Mouse (Mus musculus) MEL-GATA-1-ER (cell line): ENCODE data around the gene Them7.

ENCODE experiments used
- DNase-seq: peaks from one replicate; pipeline ENCODE4 v3.0.0-alpha.2; 2012; ENCODE audit warnings: low read depth; ENCODE audit errors: extremely low read depth

Gene Them7

DNA sequence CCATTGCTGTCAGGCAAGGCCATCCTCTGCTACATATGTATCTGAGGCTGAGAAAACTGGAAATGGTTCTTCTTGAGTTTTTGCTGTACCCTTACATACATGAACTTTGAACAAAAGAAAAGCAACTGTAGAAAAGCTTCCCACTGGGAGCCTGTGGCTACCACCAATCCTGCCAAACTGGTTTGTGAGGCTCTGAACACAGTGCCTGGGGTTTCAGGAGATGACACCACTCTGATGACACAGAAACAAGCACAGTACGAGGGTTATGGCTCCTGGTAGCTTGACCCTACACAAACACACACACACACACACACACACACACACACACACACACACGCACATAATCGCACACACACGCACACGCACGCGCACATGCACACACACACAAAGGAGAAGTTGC is 151.1 kb downstream of the Them7 start:
- no peak for DNase-seq

DNA sequence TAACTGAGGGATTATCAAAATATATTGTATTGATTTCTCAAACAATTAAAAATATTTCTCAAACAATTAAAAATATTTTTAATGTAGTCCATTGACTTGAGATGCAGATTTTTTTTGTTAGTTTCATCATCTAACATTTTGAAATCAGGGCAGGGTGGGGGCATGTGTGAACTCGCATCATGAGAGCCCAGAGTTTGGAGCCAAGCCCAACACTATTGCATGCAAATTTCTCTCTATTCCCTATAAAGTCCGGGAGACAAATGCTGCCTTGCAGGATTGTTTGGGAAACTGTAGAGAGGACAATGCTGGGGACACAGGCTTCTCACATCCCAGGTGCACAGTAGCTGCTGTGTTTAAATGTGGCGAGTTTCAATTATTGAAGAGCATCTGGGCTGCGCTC is 151.6 kb downstream of the Them7 start:
- no peak for DNase-seq

DNA sequence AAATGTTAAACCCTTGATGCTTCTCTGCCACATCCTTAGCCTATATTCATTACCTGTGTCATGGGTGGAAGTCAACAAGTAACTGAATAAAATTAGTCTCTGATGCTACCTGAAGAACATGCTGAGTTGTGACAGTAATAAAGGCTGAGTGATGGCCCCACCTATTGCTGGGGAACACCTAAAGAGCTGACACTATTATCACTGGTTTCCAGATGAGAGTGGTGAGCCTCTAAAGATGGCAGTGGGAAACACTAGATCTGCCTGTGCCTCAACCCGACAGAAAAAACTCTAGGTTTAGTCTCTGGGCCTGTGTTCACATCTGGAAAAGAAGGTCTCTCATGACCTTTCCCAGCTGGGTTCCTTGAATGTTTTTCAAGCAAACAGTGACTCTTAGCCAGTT is 155.6 kb downstream of the Them7 start:
- DNase-seq: no peak

DNA sequence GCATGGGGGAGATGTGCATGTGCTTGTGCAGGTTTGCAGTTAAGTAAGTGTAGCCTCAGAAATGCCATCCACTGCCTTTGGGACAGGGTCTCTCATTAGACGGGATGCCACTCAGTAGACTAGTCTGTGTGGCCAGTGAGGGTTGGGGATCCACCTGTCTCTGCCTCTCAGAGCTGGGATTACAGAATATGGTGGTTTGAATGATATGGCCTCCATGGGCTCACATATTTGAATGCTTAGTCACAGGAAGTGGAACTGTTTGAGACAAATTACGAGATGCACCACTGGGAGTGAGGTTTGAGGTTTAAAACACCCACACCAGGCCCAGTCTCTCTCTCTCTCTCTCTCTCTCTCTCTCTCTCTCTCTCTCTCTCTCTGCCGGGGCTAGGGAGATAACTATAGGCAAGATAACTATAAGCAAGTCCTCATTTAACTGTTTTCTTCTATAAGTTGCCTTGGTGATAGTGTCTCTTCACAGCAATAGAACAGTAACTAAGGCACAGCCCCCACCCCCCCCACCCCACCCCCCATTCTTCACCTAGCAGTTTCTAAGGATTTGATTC is 156.7 kb downstream of the Them7 start:
- no peak for DNase-seq

DNA sequence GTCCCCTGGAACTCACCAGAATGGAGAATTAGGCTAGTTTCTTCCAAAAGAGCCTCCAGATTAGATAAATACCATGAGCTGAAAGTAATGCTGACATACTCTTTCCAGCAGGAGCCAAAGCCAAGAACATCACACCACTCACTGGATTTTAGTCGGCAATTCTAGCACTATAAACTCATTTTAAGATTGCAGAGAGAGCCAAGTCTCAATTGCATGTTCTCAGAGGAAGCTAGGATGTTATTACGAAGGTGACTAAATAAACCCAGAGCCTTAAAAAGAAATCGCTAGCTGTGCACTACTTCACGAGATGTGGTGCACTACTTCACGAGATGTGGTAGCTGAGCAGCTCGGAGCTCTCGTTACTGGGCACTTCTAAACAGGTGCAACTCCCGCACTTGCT is 158.9 kb downstream of the Them7 start:
- no peak for DNase-seq

DNA sequence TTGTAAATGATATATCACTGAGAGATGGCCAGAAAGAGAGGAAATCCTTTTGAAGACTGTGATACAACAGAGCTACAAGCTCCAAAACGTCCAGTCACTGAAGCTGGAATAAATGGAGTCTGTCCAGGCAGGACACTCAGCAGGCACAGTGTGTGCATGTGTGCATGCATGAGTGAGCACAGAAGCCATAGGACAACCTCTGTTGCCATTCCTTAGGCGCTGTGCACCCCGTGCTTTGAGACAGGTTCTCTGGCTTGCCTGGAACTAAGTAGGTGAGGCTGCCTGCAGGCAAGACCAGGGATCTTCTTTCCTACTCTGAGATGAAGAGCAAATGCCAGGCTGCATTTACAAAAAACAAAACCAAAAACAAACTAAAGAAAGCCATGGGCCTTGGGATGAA is 160.9 kb downstream of the Them7 start:
- no peak for DNase-seq

DNA sequence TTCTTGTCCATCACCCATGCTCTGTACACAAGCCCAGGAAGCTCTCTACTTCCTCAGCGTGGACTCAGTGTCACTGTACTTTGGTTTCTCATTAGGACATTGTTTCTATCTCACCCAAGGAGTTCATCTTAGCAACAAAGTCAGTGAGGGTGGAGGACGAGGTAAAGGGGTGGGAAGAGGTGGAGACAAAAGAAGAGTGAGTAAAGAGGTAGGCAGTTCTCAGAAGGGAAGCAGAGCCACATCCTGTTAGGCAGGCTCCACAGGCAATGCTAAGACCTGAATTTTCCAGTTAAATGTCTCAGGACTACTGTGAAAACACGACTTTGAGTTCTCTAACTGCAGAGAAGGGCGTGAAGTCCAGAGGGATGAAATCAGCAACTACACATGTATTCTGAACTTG is 162.3 kb downstream of the Them7 start:
- no peak for DNase-seq

DNA sequence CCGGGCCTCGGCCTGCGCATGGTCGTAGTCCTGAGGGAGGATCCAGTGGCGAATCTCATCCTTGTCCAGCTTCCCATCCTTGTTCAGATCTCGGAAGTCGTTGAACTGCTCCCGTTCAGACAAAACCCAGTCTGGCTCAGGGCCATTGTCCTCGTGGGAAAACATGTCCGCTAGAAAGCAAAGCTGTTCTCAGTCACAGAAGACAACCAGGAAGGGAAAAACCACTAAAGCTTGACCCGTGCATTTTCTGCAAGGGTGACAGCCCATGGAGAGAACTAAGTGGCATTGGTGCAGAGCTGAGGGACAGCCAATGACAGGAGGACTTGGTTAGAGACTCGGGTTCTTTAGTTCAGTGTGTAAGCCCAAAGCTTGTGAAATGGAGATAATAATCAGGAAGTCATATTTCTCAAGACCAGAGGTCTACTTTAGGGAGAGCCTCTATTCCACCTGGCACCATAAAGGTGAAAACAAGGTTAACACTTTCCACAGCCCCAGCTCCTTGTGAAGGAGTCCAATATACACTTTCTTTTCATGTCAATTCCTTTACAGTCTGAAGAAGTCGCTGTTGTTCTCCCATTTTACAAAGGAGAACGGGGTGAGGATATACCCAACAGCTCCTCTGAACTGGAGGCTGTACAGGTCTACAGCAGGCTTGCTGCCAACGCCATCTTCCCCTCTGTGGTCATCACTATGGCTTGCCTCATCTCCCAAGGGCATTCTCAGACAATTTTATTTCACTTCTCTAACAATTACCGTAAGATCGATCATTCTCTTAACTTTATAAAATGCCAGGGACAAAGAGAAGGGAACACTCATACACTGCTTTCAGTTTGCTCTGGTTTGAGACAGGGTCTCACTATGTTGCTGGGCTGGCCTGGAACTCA is 165.1 kb downstream of the Them7 start:
- no peak for DNase-seq

DNA sequence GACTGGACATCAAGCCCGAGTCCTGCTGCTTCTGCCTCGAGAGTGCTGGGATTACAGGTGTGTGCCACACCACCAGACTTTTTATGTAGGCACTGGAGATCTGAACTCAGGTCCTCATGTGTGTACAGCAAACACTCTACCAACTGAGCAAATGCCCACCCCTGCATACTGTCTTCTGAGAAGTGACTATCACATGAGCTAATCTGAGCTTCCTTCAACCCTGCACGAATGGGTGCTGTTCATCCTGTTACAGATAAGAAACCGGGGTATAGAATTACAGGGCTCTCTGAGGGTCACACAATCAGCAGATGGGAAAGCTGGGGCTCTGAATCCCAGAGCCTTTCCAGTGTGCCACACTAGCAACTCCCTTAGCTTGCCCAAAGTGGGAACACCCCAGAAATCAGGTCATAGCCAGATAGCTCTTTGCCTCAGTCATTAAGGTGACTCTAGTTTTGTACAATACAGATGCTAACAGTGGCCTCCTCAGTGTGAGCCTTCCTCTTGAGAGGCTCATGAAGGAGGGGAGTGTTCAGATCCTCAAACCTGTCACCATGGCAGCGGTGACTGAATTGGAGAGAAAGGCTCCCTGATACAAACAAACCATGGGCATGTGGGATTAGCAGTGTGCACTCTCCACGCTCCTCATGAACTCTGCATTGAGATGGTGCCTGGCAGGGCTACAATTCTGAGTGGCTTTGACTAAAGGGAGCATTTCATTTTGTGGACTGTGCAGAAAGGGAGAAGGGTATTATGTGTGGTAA is 166.7 kb downstream of the Them7 start:
- no peak for DNase-seq

DNA sequence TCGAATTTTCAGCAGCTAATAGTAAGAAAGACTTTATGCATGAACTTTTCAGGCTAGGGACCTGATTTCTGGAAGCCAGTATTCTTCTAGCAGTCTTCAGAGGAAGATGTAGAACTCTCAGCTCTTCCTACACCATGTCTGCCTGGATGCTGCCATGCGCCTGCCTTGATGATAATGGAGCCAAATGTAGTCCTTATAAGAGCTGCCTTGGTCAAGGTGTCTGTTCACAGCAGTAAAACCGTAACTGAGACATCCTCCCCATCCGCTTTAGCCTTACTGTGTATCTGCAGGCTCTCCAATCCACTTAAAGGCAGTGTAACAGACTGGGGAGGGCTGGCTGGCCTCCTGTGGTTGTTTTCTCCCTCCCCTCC is 167.3 kb downstream of the Them7 start:
- DNase-seq: no peak

DNA sequence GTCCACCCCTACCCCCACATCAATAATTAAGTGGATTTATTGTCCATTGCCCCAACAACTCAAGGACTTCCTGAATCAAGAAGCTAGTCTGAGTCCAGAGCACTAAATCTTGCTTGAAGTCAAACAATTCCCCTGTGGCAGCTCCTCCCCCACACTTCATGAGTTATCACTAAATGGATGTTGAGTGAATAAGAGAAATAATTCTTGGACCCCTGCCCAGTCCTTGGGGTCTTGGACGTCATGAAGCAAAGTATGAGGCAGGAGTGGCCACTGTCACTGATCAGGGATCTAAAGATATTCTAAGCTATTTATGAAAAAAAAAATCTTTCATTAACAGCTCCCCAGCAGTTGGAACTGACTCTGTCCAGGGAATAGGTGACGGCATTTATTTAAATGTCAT is 168.4 kb downstream of the Them7 start:
- DNase-seq: no peak

DNA sequence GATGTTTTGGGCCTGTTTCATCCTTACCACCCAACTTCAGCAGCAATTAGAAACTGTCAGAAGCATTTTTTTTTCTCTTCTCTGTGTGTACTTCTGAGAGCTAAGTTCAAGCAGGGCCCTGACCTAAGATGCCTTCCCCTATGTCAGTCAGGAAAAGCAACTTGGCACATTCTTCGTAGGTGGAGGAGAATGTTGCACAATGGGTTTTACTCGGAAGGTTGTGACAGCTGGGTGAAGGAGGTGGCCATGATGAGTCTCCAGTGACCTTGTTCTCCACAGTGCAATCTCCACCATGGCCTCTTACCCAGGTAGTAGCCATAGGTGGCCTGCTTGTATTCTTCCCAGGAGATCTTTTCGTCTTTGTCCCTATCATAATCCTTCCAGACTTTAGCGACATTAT is 170.3 kb downstream of the Them7 start:
- DNase-seq: no peak

DNA sequence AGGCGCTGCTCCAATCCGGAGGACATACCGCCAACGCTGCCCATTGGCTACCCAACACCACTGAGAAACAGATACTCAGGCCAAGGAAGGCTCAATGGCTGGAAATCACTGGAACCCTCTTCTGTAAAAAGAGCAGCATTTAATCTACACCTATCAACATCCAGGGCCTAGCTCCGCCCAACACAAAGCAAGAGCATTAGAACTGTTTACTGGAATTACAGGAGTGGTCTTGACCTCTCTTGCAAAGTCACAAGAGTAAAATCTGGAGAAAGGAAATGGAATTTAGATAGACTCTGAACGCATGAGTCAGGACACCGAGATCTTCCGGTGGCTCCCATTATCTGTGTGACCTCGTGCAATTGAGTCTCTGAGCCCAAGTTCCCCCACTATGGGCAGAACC is 171.9 kb downstream of the Them7 start:
- no peak for DNase-seq

DNA sequence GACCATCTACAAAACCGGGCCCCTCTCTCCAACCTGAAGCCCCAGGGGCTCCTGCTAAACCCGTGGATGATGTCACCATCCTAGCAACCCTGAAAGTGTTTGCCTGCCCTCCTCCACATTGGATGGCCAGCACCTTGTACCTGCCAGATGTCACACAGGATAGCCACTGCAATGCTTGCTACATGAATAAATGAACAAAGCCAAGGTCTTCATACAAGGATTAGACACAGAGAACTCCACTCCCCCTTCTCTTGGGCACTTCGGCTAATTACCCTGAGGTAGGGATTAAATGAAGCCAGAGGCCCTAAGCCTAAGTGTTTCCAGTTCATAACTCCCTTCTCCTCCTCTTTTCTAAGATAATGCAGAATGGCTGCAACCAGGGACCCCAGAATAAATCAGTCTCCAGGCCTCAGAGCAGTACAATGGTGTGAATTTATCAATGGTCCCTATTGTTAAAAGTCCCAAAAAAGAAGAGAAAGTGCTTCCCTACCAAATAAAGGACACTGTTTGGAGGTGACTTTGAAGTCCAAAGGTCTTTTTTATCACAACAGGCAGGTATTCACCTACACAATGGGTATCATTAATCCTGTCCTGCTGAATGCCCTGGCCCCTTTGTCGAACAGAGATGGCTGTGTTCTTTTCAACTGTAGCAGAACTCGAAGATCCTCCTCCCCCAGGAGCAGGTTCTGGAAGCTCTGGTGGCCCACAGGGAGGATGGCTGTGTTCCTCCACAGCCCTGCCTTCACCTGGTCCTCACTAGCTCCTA is 173.5 kb downstream of the Them7 start:
- no peak for DNase-seq

DNA sequence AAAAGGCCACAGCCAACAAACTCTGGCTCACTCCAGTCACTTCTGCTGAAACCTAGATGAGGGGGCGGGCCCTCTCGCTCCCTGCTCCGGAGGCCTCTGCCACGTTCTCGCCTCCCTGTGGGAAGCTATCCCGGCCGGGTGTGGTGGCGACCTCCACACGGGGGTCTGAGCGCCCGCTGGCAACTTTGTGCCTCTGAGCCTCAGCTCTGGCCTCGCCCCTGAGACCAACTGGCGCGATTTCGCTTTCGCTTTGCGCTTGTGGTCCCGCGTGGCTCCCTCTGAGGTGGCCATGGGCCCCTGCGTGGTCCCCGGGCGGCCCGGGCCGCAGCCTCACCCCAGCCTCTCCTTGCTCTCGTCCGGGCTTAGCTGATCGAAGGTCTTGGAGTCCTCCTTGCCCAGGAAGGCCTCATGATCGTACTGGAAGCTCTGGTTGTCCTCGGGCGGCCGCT is 174.5 kb downstream of the Them7 start:
- DNase-seq: no peak

DNA sequence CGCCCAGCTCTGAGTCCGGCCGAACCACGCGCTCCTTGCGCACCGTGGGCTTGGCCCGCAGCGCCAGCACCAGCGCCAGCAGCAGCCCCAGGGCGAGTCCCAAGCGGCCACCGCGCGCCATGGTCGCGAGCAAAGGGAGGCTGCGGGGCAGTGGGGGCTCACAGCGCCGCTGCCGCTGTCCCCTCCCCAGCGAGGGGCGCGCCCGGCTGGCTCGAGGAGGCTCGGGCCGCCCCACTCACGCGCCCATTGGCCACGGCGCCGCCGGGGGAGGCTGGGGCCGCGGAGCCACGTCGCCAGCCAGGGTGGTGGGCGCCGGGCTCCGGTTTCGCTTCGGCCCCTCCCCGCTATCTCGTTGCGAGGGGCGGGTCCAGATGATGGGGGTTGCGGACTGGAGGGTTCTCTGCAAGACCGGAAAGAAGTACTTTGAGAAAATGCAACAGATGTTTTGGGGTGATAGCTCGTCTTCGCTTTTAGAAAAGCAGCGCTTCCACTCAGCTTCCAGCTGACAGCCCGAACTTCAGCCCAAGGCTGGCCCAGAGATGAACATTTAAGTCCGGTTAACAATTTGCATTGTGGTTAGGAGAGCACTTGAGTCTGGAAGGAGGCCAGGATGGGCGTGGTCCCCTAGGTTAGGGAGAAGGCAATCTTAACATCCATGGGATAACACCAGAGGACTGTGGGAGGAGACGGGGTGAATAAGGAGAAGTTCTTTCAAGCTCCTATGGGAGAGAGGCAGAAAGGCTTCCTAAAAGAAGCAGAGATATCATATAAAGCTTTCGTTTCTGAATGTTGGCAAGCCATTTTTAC is 175.2 kb downstream of the Them7 start, which contains the start of gene Rcn1:
Gene Rcn1, minus strand, starts transcription at position 235 of the 807 bp plus-strand sequence.
- DNase-seq: peak; percentile 99

DNA sequence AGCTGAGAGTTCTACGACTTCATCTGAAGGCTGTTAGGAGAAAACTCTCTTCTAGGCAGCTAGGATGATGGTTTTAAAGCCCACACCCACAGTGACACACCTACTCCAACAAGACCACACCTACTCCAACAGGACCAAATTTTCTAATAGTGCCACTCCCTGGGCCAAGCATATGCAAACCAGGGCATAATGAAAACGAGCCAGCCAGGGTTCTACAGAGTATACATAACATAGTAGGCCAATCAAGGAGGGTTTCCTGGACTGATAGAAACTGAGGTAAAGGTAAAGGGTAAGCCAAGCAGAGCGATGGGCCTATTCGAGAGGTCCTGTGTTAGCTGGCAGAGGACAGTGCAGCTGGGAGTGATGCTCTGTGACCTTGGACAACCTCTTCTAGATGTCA is 176.4 kb downstream of the Them7 start:
- no peak for DNase-seq

DNA sequence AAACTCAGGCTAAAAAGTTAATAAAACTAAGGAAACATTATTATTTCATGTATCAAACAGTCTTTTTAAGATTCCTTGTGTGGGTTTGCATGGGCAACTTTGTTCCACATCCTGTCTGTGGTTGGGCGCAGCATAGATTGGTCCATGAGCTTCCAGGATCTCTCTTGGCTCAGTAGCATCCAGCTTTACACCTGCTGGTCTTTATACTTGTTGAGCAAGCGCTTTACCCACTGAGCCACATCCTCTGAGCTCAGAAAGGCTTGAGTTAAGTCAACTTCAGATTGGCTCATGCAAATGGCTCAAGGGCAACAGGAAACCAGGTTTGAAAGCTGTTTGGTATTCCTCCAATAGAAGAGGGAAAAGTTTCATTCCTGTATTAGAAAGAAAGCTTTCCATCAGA is 178.1 kb downstream of the Them7 start:
- no peak for DNase-seq

DNA sequence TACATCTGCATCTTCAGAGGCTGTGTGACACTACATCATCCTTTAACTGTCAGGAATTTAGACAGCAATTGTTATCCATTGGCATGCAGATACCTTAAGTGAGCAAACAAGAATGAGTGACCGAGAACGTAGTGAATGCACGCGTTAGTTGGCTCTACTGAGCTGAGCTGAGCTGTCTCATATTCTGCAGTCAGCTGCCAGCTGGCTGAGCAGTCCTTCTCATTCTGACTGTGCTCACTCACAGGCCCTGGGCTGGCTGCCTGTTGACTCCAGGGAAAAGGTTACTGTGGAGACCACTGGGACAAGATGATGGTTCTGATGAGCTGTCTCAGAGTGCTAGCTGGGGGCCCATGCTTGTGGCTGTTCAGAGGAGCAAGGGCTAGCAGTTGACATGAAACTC is 184.4 kb downstream of the Them7 start:
- no peak for DNase-seq

DNA sequence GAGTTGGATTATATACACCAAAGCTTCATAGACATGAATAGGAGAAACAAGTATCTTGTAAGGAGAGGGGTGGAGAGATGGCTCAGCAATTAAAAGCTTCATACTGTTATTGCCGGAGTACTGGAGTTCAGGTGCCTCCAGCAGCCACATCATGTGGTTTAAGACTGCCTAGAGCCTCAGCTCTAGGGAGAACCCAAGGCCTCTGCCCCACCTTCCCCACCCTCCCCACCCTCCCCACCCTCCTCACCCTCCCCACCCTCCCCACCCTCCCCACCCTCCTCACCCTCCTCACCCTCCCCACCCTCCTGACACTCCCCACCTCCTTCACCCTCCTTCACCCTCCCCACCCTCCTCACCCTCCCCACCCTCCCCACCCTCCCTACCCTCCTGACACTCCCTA is 185.1 kb downstream of the Them7 start:
- no peak for DNase-seq

DNA sequence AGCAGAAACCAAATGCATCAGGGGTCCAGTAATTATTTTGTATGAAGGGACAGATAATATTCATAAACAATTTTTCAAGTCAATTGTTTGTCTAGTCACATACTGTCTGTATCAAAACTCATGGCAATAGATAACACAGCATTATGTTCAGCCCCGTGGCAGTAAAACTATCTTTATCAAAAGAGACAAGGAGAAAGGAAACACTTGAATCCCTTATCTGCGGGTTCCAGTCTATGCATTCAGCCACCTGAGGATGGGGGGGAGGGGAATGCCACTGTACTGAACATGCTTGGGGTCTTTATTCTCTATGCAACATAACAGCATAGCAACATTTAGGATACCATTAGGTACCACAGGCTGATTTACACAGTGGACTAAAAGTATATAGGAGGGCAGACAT is 190.2 kb downstream of the Them7 start:
- no peak for DNase-seq
